Mouse (Mus musculus) E14TG2a.4 (cell line): ENCODE results near the gene Cpeb1.
A peak's percentile ranks its signal among the peaks of the same experiment; 100 is the strongest.

Experiments used
- H3K27me3 ChIP-seq: 2 replicates; pipeline ENCODE4 v1.6.1; 2014; ENCODE audit warnings: low read length, control low read depth; ENCODE audit not compliant: insufficient read depth
- H3K36me3 ChIP-seq: 2 replicates; pipeline ENCODE4 v1.6.1; 2014; ENCODE audit warnings: low read length, control low read depth; ENCODE audit not compliant: insufficient read depth
- H3K4me1 ChIP-seq: replicated peaks from 2 replicates; pipeline ENCODE4 v1.6.1; 2014; ENCODE audit warnings: low read depth, low read length, control low read depth
- H3K4me3 ChIP-seq: replicated peaks from 2 replicates; pipeline ENCODE4 v1.5.1; 2014; ENCODE audit warnings: mild to moderate bottlenecking, low read length
- H3K9me3 ChIP-seq: 2 replicates; pipeline ENCODE4 v1.6.1; 2014; ENCODE audit warnings: low read length, control low read depth
- CTCF ChIP-seq: conservative IDR thresholded peaks from 2 replicates; pipeline ENCODE4 v1.5.1; 2014; ENCODE audit warnings: low read length
- NANOG ChIP-seq: IDR thresholded peaks from 2 replicates; pipeline ENCODE4 v1.6.1; 2014; ENCODE audit warnings: borderline replicate concordance, low read length, mixed read lengths
- POU5F1 ChIP-seq: IDR thresholded peaks from 2 replicates; pipeline ENCODE4 v1.6.1; 2014; ENCODE audit warnings: low read length, borderline replicate concordance

Cpeb1 gene

DNA sequence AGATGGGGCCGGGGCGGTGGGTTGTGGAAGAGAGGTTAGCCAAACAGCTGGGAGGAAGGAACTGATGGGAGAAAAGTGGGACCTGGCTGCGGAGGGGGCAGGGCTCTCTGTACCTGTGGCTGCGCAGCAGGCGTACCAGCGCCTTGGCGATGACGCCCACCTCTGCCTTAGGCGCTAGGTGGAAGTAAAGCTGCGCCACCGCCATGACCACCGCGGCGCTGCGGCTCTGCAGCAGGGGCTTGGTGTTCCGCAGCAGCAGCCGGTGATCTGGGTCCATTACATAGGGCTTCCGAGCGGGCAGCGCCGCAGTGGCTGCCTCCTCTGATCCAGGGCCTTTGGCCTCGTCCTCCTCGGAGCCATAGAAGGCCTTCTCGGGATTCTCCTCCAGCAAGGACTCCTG lies 21.6 kb upstream of the Cpeb1 start:
- H3K4me1 ChIP-seq, result peaks cover 54% of the 10 kb centered on the region
- peak overlapping the region; percentile 68 for H3K4me3 ChIP-seq
- H3K9me3 ChIP-seq, result no peaks in the 10 kb centered on the region
- H3K36me3 ChIP-seq, result no peaks in the 10 kb centered on the region
- TF ChIP-seq CTCF, result no peak
- TF ChIP-seq NANOG, result no peak
- H3K27me3 ChIP-seq, result peaks cover 27% of the 10 kb centered on the region

DNA sequence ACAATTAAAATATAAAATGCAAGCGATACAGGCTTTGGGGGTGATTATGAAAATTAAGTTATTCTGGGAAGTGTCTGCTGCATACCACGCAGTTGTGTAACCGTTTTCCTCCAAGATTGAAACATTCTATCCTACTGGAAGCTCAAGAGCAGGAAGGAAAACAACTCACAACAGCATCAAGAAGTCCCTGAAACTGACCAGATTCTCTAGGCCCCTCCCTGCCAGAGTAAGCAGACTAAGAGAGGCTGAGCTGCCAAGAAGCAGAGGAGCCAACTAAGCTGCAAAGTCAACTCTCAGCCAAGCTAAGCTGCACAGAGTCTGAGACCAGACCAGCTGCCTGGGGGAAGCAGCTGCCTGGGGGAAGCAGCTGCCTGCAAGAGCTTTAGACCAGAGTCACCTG lies 20.0 kb upstream of the Cpeb1 start:
- peaks cover 42% of the 10 kb centered on the region for H3K4me1 ChIP-seq
- peaks cover 27% of the 10 kb centered on the region for H3K27me3 ChIP-seq
- TF ChIP-seq NANOG, result no peak
- no peak for TF ChIP-seq POU5F1
- TF ChIP-seq CTCF, result no peak
- H3K4me3 ChIP-seq, result no peak overlapping the region
- H3K36me3 ChIP-seq, result no peaks in the 10 kb centered on the region
- no peaks in the 10 kb centered on the region for H3K9me3 ChIP-seq

DNA sequence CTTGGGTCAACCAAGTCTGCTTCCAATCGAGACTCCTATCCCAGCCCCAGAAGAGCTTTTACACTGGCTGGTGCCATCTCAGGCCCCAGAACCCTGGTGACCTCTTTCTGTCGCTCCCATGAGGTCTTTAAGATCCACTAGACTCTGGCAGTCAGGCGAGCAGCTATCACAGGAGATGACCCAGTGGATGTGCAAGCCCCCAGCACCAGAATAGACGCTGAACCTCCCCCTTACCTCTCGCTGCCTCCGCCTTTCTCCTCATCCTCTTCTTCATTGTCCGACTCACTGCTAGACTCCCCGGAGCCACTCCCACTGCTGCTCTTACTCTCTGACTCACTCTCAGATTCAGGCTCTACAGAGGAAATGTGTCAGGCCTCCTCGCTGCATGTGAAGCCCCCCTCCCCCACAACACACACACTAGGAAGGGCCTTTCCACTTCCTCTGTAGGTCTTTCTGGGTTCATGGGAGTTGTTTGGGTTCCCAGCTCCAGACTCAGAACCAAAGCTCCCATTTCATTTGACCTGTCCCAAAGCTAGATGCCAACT lies 9.7 kb upstream of the Cpeb1 start:
- Histone ChIP-seq H3K4me3 (no peak overlapping the region), H3K9me3 (no peaks in the 10 kb centered on the region), H3K4me1 (0 out of 2 replicates have a peak, but pooled peaks cover 2% of the 10 kb centered on the region), H3K36me3 (no peaks in the 10 kb centered on the region; the same call in 1 of the 2 replicates), H3K27me3 (peaks cover 63% of the 10 kb centered on the region)
- no peak for TF ChIP-seq NANOG
- no peak for TF ChIP-seq CTCF
- no peak for TF ChIP-seq POU5F1

DNA sequence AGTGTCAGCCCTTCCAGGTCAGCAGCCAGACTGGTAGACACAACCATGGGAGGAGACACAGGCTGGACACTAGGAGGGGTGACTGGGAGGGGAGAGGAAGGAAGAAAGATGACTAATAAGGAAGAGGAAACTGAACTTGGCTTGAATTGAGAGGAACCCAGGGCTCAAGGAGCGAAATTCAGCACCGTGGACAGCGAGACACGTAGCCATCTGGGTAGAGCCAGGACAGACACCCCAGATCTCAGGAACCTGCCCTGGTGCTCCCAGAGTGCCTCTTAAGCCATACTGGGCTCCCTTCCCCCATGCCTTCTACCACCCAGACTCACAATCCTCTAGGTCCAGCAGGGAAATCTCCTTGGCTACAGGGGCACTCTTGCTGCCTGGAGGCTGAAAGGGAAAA lies 8.9 kb upstream of the Cpeb1 start:
- Histone ChIP-seq H3K27me3 (peaks cover 68% of the 10 kb centered on the region), H3K9me3 (no peaks in the 10 kb centered on the region), H3K36me3 (no peaks in the 10 kb centered on the region; the same call in 1 of the 2 replicates), H3K4me1 (0 out of 2 replicates have a peak, but pooled peaks cover 2% of the 10 kb centered on the region), H3K4me3 (no peak overlapping the region)
- TF ChIP-seq NANOG, result no peak
- no peak for TF ChIP-seq CTCF
- no peak for TF ChIP-seq POU5F1

DNA sequence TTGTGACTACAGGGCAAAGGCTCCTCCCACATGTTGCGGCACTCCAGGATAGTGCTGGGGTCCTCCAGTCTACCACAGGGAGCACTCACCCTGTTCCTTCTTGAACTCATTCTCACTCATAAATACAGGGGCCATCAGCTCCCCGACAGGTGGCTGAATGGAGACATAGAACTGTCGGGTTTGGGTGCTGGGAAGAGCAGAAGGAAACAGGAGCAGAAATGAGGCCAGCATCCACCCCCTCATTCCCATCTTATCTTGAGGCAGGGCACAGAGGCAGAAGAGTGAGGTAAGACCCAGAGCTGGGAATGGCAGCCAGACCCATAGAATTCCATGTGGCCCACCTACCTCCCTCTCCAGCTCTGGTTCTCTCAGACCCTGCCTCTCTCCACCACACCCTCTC lies 7.5 kb upstream of the Cpeb1 start:
- peaks cover 2% of the 10 kb centered on the region; the same call in 1 of the 2 replicates for H3K4me1 ChIP-seq
- H3K36me3 ChIP-seq, result no peaks in the 10 kb centered on the region; the same call in 1 of the 2 replicates
- no peak overlapping the region for H3K4me3 ChIP-seq
- TF ChIP-seq POU5F1 (no peak), NANOG (no peak), CTCF (no peak)
- H3K27me3 ChIP-seq, result peaks cover 78% of the 10 kb centered on the region
- no peaks in the 10 kb centered on the region for H3K9me3 ChIP-seq

DNA sequence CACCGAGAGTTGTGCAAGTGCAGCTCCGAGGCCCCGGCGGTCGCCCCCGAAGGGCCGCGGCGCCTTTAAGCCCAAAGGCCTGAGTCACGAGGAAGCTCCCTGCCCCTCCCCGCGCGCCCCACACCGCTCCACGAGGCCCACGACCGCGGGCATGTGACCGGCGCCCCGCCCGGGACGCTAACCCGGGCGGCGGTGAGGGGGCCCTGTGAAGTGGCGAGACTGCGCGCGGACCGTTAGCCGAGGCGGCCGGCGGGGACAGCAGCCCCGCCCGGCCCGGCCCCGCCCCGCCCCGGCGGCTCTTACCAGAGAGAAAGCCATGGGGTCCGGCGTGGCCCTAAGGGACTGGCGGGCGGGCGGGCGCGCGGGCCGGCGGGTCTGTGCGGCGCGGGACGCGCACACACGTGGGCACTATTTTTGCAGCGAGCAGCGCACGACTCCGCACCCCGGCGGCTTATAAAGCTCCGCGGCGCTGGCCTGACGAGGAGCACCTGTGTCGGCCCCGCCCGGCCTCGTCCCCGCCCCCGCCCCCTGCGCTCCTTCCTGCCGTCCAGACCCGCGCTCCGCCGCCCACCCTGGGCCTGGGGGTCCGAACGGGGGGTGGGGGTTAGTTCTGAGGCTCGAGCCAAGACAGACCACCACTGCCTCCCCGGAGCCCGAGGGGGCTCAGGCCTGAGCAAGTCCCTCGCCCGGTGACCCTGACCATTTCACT lies 780 bp downstream of the Cpeb1 start:
- H3K4me1 ChIP-seq, result peaks cover 26% of the 10 kb centered on the region
- no peaks in the 10 kb centered on the region for H3K9me3 ChIP-seq
- H3K36me3 ChIP-seq, result no peaks in the 10 kb centered on the region
- peaks cover 71% of the 10 kb centered on the region for H3K27me3 ChIP-seq
- H3K4me3 ChIP-seq, result peak overlapping the region; percentile 73
- TF ChIP-seq CTCF (no peak), NANOG (no peak), POU5F1 (no peak)

DNA sequence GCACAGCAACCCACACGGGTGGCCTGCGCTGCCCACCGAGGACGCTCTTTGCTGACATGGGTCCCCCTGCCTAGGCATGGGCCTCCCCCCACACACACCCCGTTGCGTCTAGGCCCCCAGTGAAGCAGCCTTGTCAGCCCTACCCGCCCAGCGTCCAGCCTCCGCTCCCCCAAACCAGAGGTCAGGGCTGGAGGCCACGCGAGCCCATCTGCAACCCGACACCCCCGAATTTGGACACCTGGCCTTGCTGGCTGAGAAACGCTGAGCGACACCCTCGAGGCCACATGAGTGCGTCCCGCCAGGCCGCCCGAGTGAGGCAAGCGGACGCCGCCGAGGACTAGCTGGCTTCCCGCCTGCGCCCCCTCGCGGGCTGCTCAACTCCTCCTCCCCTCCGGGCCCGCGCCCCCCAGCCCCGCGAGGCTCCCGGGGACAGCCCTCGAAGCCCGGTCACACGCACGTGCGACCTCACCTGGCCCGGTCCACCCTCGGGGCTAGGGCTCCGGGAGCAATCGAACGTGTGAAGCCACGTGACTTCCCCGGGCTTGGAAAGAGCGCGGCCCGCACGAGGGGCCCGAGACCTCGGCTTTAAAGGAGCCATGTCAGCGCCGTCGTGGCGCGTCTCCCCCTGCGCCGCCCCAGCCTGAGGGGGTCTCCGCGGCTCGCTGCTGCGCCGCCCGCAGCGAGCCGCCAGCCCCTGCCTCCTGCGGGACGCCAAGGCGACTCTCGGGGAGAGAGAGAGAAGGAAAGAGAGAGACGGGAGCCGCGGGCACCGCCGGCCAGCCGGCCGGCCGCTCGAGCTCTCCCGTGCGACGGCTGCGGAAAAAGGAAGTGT lies 1.6 kb downstream of the Cpeb1 start:
- Histone ChIP-seq H3K36me3 (no peaks in the 10 kb centered on the region), H3K9me3 (no peaks in the 10 kb centered on the region), H3K27me3 (peaks cover 65% of the 10 kb centered on the region), H3K4me3 (peak overlapping the region; percentile 73), H3K4me1 (peaks cover 26% of the 10 kb centered on the region)
- TF ChIP-seq NANOG (no peak), CTCF (no peak), POU5F1 (no peak)

DNA sequence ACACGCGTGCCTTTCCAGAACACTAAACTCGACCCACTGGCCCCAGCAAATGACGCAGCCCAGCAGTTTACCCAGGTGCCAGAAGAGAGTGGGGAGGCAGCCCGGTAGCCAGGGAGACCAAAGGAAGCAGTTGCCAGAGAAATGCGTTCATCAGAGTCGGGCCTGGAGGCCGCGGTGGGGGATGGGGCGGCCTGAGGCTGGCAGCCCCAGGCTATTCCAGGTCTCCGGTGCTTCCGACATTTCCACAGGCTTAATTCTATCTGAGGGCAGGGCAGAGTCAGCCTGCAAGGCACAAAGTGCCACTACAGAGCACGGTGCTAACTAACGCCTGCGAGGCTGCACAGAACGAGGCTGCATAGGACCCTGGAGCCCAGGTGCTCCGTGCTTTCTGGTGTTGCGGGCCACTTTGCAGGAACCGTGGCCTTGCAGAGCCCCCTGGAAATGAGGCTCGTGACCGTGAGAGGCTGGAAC lies 2.3 kb downstream of the Cpeb1 start:
- Histone ChIP-seq H3K27me3 (peaks cover 61% of the 10 kb centered on the region), H3K4me3 (peak overlapping the region; percentile 73), H3K36me3 (no peaks in the 10 kb centered on the region), H3K9me3 (no peaks in the 10 kb centered on the region), H3K4me1 (peaks cover 26% of the 10 kb centered on the region)
- no peak for TF ChIP-seq POU5F1
- no peak for TF ChIP-seq CTCF
- no peak for TF ChIP-seq NANOG
